Mouse (Mus musculus) stomach, embryonic 14.5 days (tissue): ENCODE data around the gene Shf. TPM values are rescaled to one million over a fixed set of nuclear protein-coding genes. Genes with fewer than 3 reads are reported as not detected.

Experiments used
- ATAC-seq: fragments of 200-750 bp; cut with Nextera tagmentation; 2 replicates; pipeline ENCODE4 v1.8.0; 2017; ENCODE audit warnings: low read depth, moderate TSS enrichment; ENCODE audit not compliant: insufficient number of reproducible peaks, insufficient read depth, low FRiP score
- H3K27ac ChIP-seq: fragments of 300-500 bp; sonication (generic); 2 replicates; pipeline ENCODE4 v1.5.1; 2014; ENCODE audit warnings: mild to moderate bottlenecking, low read length, moderate library complexity, mixed read lengths
- H3K27me3 ChIP-seq: fragments of 300-500 bp; sonication (generic); 2 replicates; pipeline ENCODE4 v1.6.1; 2014; ENCODE audit warnings: low read length, control low read depth, mixed read lengths; ENCODE audit not compliant: control insufficient read depth, insufficient read depth
- H3K36me3 ChIP-seq: fragments of 300-500 bp; sonication (generic); 2 replicates; pipeline ENCODE4 v1.6.1; 2014; ENCODE audit warnings: mild to moderate bottlenecking, control low read depth, low read length, moderate library complexity, mixed read lengths; ENCODE audit not compliant: control insufficient read depth, insufficient read depth
- H3K4me1 ChIP-seq: fragments of 300-500 bp; sonication (generic); 2 replicates; pipeline ENCODE4 v1.6.1; 2014; ENCODE audit warnings: low read length, control low read depth, mixed read lengths; ENCODE audit not compliant: control insufficient read depth, insufficient read depth
- H3K4me2 ChIP-seq: fragments of 300-500 bp; sonication (generic); replicated peaks from 2 replicates; pipeline ENCODE4 v1.6.1; 2014; ENCODE audit warnings: low read depth, low read length, control low read depth
- H3K4me3 ChIP-seq: fragments of 300-500 bp; sonication (generic); 2 replicates; pipeline ENCODE4 v1.5.1; 2014; ENCODE audit warnings: low read depth, low read length, control low read depth
- H3K9ac ChIP-seq: fragments of 300-500 bp; sonication (generic); replicated peaks from 2 replicates; pipeline ENCODE4 v1.6.1; 2014; ENCODE audit warnings: low read depth, mild to moderate bottlenecking, control low read depth, low read length, moderate library complexity, mixed read lengths
- H3K9me3 ChIP-seq: fragments of 300-500 bp; sonication (generic); 2 replicates; pipeline ENCODE4 v1.6.1; 2016; ENCODE audit warnings: low read depth, low read length, control low read depth; ENCODE audit not compliant: control insufficient read depth
- WGBS: fragments of 180-500 bp; shearing (Covaris S2); extraction: QIAGEN DNeasy Blood & Tissue Kit; methylation state at CpG from one replicate; pipeline ENCODE4 v1.1.7; 2014; 5-methylcytosine and 5-hydroxymethylcytosine counted together
- polyA plus RNA-seq: library from polyadenylated mRNA; unstranded; fragments of >200 nt; fragmentation: Nextera tagmentation; extraction: Ambion mirVana; gene quantifications from 2 replicates; pipeline ENCODE4 v1.2.1, GENCODE M21; 2014

Shf gene
- polyA plus RNA-seq, 1 experiment from 2014 or later, result 5.2 TPM

GRCm38 (mm10) chr2:122327986-122328385 is 41.0 kb downstream of the Shf start:
- no peaks in the 10 kb centered on the region for H3K9me3 ChIP-seq
- H3K36me3 ChIP-seq, result no peaks in the 10 kb centered on the region
- no peak for ATAC-seq
- no peak overlapping the region for H3K4me2 ChIP-seq
- H3K27me3 ChIP-seq, result no peaks in the 10 kb centered on the region
- H3K27ac ChIP-seq, result no peak overlapping the region
- 56% methylated on average over 3 of the region's 3 CpGs for WGBS
- no peaks in the 10 kb centered on the region for H3K4me1 ChIP-seq
- H3K9ac ChIP-seq, result no peak overlapping the region
- no peak overlapping the region for H3K4me3 ChIP-seq

- no peaks in the 10 kb centered on the region for H3K36me3 ChIP-seq
- no peaks in the 10 kb centered on the region for H3K27me3 ChIP-seq
- H3K4me1 ChIP-seq, result no peaks in the 10 kb centered on the region
- H3K4me3 ChIP-seq, result no peak overlapping the region
- no peak overlapping the region for H3K4me2 ChIP-seq
- H3K9me3 ChIP-seq, result no peaks in the 10 kb centered on the region
- 58% methylated on average over 2 of the region's 2 CpGs for WGBS
- H3K27ac ChIP-seq, result no peak overlapping the region
- no peak for ATAC-seq
- no peak overlapping the region for H3K9ac ChIP-seq
Measured at GRCm38 (mm10) chr2:122325361-122325760, 43.6 kb downstream of the Shf start.

GRCm38 (mm10) chr2:122324586-122324985 is 44.4 kb downstream of the Shf start:
- 77% methylated on average over 3 of the region's 3 CpGs for WGBS
- Histone ChIP-seq H3K4me1 (no peaks in the 10 kb centered on the region), H3K4me2 (no peak overlapping the region), H3K4me3 (no peak overlapping the region), H3K9ac (no peak overlapping the region), H3K9me3 (no peaks in the 10 kb centered on the region), H3K36me3 (no peaks in the 10 kb centered on the region), H3K27me3 (no peaks in the 10 kb centered on the region), H3K27ac (no peak overlapping the region)
- ATAC-seq, result no peak

- no peaks in the 10 kb centered on the region for H3K36me3 ChIP-seq
- WGBS, result 43% methylated on average over 3 of the region's 3 CpGs
- ATAC-seq, result no peak
- no peak overlapping the region for H3K4me3 ChIP-seq
- no peaks in the 10 kb centered on the region for H3K27me3 ChIP-seq
- no peak overlapping the region for H3K27ac ChIP-seq
- H3K9ac ChIP-seq, result no peak overlapping the region
- H3K9me3 ChIP-seq, result no peaks in the 10 kb centered on the region
- H3K4me1 ChIP-seq, result no peaks in the 10 kb centered on the region
- no peak overlapping the region for H3K4me2 ChIP-seq
Measured at GRCm38 (mm10) chr2:122323960-122324359, 45.0 kb downstream of the Shf start.

- no peaks in the 10 kb centered on the region for H3K9me3 ChIP-seq
- no peak overlapping the region for H3K4me2 ChIP-seq
- no peak overlapping the region for H3K9ac ChIP-seq
- ATAC-seq, result no peak
- WGBS, result 68% methylated on average over 4 of the region's 4 CpGs
- H3K27ac ChIP-seq, result no peak overlapping the region
- peaks cover 22% of the 10 kb centered on the region for H3K27me3 ChIP-seq
- H3K4me1 ChIP-seq, result 0 out of 2 replicates have a peak, but pooled peaks cover 6% of the 10 kb centered on the region
- no peak overlapping the region for H3K4me3 ChIP-seq
- no peaks in the 10 kb centered on the region for H3K36me3 ChIP-seq
Measured at GRCm38 (mm10) chr2:122317384-122317783, 51.6 kb downstream of the Shf start.

GRCm38 (mm10) chr2:122315372-122315771 is 53.6 kb downstream of the Shf start, which contains the start of gene Duox1:
TSS of gene Duox1 (plus strand) at chr2:122315672.
- ATAC-seq, result no peak
- no peaks in the 10 kb centered on the region for H3K9me3 ChIP-seq
- H3K36me3 ChIP-seq, result no peaks in the 10 kb centered on the region
- no peak within 1 kb of the TSS for H3K4me3 ChIP-seq
- no peak within 1 kb of the TSS for H3K27ac ChIP-seq
- no peak within 1 kb of the TSS for H3K4me2 ChIP-seq
- H3K4me1 ChIP-seq, result 0 out of 2 replicates have a peak, but pooled peaks cover 6% of the 10 kb centered on the region
- peaks cover 22% of the 10 kb centered on the region for H3K27me3 ChIP-seq
- no peak within 1 kb of the TSS for H3K9ac ChIP-seq
- 93% methylated on average over 7 of the region's 7 CpGs for WGBS

- peak within 1 kb of the TSS; percentile 43 for H3K4me2 ChIP-seq
- WGBS, result 1% methylated on average over 24 of the region's 24 CpGs
- 0 out of 2 replicates have a peak, but pooled peaks have one; percentile 56 for ATAC-seq
Measured at GRCm38 (mm10) chr2:122313536-122313935, 55.4 kb downstream of the Shf start, which contains the start of gene Duoxa1. TSS of gene Duoxa1 (minus strand) at chr2:122313730.

GRCm38 (mm10) chr2:122312722-122313417 is 56.1 kb downstream of the Shf start:
- no peaks in the 10 kb centered on the region for H3K36me3 ChIP-seq
- 0 out of 2 replicates have a peak, but pooled peaks cover 6% of the 10 kb centered on the region for H3K4me1 ChIP-seq
- no peak overlapping the region for H3K9ac ChIP-seq
- H3K9me3 ChIP-seq, result no peaks in the 10 kb centered on the region
- WGBS, result 4% methylated on average over 27 of the region's 27 CpGs
- no peak overlapping the region for H3K27ac ChIP-seq
- H3K27me3 ChIP-seq, result peaks cover 20% of the 10 kb centered on the region
- 0 out of 2 replicates have a peak, but pooled peaks have one; percentile 42 for ATAC-seq
- peak overlapping the region; percentile 19 for H3K4me3 ChIP-seq
- H3K4me2 ChIP-seq, result peak overlapping the region; percentile 43

More at GRCm38 (mm10) chr2:122313536-122313935, 55.4 kb downstream of the Shf start, which contains the start of gene Duoxa1:
- H3K9me3 ChIP-seq, result no peaks in the 10 kb centered on the region
- no peak within 1 kb of the TSS for H3K27ac ChIP-seq
- H3K4me1 ChIP-seq, result 0 out of 2 replicates have a peak, but pooled peaks cover 6% of the 10 kb centered on the region
- no peak within 1 kb of the TSS for H3K9ac ChIP-seq
- peaks cover 22% of the 10 kb centered on the region for H3K27me3 ChIP-seq
- peak within 1 kb of the TSS; percentile 19 for H3K4me3 ChIP-seq
- no peaks in the 10 kb centered on the region for H3K36me3 ChIP-seq
